Mouse (Mus musculus): ENCODE measurements around the gene Kif17. TPM values are rescaled to one million over a fixed set of nuclear protein-coding genes. Genes with fewer than 3 reads are reported as not detected.

Kif17 gene
- polyA plus RNA-seq, 1 experiment = 0.51 TPM

DNA sequence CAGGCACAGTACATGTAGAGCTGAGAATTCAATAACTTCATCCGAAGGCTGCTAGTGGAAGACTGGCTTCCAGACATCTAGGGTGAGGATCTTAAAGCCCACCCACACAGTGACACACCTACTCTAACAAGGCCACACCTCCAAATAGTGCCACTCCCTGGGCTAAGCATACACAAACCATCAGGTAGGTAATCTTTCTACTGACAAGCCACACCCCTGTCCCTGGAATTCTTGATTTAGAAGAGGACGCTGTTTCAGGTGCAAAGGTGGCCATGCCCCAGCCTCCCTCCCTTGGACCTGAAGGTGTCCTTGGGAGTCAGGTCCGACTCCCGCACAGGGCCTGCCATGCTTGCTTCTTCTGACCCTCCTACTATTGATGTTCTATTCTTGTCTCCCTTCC lies 82.9 kb downstream of the Kif17 start:
- Histone ChIP-seq H3K4me1 (ENCODE audit: control insufficient read depth, insufficient read depth, low read length) (no peaks in the 10 kb centered on the region), H3K27ac (ENCODE audit: insufficient read depth, low read length) (no peak overlapping the region), H3K4me3 (ENCODE audit: insufficient read depth, low read length) (no peak overlapping the region)
- TF ChIP-seq POLR2A (IDR thresholded peaks at IDR 0.05; ENCODE audit: low read depth, low read length) (no peak), CTCF (IDR thresholded peaks at IDR 0.05; ENCODE audit: borderline replicate concordance, insufficient read depth, low read length) (no peak)

DNA sequence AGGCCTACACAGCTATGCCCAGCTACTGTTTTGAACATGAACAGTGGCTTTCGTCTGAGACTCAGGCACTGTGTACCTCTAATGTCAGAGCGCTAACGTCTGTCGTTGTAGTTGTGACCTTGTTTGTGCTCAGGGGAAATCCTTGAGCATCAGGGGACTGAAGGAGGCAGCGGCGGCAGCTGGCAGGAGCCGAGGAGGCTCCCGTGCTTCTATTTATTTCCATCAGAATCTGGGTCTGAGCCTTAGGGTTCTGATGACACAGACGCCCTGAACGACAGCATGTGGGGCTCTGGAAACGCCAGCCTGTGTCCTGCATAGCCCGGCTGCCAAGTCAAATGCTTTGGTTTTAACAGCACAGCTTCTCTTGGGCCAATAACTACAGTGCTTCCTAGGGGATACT lies 84.8 kb downstream of the Kif17 start:
- TF ChIP-seq POLR2A (IDR thresholded peaks at IDR 0.05; ENCODE audit: low read depth, low read length) (no peak), CTCF (IDR thresholded peaks at IDR 0.05; ENCODE audit: borderline replicate concordance, insufficient read depth, low read length) (no peak)
- H3K4me1 ChIP-seq (ENCODE audit: control insufficient read depth, insufficient read depth, low read length) = no peaks in the 10 kb centered on the region
- H3K4me3 ChIP-seq (ENCODE audit: insufficient read depth, low read length) = no peak overlapping the region
- H3K27ac ChIP-seq (ENCODE audit: insufficient read depth, low read length) = no peak overlapping the region

DNA sequence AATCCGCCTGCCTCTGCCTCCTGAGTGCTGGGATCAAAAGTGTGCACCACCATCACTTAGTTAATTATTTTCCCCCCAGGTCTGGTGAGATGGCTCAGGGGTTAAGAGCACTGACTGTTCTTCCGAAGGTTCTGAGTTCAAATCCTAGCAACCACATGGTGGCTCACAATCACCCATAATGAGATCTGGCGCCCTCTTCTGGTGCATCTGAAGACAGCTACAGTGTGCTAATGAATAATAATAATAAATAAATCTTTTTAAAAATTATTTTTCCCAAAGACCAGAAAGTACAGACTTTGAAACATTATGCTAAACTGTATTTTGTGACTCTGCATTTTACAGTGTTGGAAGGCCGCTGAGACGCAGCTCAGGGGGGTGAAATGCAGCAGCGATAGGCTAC lies 85.4 kb downstream of the Kif17 start:
- no peaks in the 10 kb centered on the region for H3K4me1 ChIP-seq (ENCODE audit: control insufficient read depth, insufficient read depth, low read length)
- no peak overlapping the region for H3K27ac ChIP-seq (ENCODE audit: insufficient read depth, low read length)
- TF ChIP-seq POLR2A (IDR thresholded peaks at IDR 0.05; ENCODE audit: low read depth, low read length) = no peak
- TF ChIP-seq CTCF (IDR thresholded peaks at IDR 0.05; ENCODE audit: borderline replicate concordance, insufficient read depth, low read length) = no peak
- H3K4me3 ChIP-seq (ENCODE audit: insufficient read depth, low read length) = no peak overlapping the region

DNA sequence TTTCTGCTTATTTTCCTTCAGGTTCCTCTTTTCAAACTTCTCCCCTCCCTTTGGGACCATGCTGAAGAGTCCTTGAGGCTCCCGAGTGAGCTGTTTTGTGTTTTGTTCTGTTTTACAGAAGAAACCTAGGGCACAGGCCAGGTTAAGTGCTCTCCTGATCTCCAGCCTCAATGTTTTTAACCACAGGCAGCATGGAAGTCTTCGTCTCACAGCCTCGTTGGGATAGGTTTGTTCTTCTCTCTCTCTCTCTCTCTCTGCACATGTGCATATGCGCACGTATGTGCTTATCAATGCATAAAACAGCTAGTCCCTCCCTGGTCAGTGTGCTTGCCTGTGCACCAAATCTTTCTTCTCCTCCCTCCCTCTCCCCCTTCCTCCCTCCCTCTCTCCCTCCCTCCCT lies 86.6 kb downstream of the Kif17 start:
- no peaks in the 10 kb centered on the region for H3K4me1 ChIP-seq (ENCODE audit: control insufficient read depth, insufficient read depth, low read length)
- H3K27ac ChIP-seq (ENCODE audit: insufficient read depth, low read length) = no peak overlapping the region
- H3K4me3 ChIP-seq (ENCODE audit: insufficient read depth, low read length) = no peak overlapping the region
- no peak for TF ChIP-seq CTCF (IDR thresholded peaks at IDR 0.05; ENCODE audit: borderline replicate concordance, insufficient read depth, low read length)
- no peak for TF ChIP-seq POLR2A (IDR thresholded peaks at IDR 0.05; ENCODE audit: low read depth, low read length)

DNA sequence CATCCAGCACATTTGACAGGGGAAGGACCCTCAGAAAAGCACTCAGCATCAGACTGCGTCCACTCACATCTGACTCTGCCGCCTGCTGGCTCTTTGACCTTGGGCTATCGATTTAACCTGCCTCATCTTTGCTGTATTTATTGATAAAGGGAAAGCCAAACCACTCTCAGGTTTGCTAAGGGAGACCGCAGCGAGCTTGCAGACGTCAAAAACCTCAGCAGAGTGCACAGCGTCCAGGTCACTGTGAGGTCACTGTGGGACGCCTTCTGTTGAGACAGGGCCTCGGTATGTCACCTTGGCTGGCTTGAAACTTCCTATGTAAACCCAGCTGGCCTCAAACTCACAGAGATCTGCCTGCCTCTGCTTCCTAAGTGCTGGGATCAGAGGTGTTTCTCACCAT lies 87.1 kb downstream of the Kif17 start:
- Histone ChIP-seq H3K4me3 (ENCODE audit: insufficient read depth, low read length) (no peak overlapping the region), H3K27ac (ENCODE audit: insufficient read depth, low read length) (no peak overlapping the region), H3K4me1 (ENCODE audit: control insufficient read depth, insufficient read depth, low read length) (no peaks in the 10 kb centered on the region)
- TF ChIP-seq CTCF (IDR thresholded peaks at IDR 0.05; ENCODE audit: borderline replicate concordance, insufficient read depth, low read length) = no peak
- no peak for TF ChIP-seq POLR2A (IDR thresholded peaks at IDR 0.05; ENCODE audit: low read depth, low read length)

DNA sequence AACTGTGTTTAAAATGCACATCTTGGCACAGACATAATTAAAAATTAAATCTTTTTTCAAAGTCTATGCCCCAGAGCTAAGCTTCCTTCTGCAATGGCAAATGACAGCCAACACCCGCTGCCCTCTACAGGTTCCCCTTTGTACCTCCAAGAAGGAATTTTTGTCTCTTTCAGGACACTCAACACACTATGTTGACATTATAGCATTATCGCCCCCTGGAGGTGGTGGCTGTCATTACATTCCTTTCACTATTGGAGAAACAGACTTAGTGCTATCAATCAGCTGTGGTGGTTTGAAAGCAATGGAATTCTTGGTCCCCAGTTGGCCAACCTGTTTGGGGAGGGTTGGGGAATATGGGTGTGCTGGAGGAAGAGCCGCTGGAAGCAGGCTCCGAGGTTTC lies 89.7 kb downstream of the Kif17 start:
- H3K27ac ChIP-seq (ENCODE audit: insufficient read depth, low read length) = no peak overlapping the region
- no peak overlapping the region for H3K4me3 ChIP-seq (ENCODE audit: insufficient read depth, low read length)
- no peak for TF ChIP-seq CTCF (IDR thresholded peaks at IDR 0.05; ENCODE audit: borderline replicate concordance, insufficient read depth, low read length)
- H3K4me1 ChIP-seq (ENCODE audit: control insufficient read depth, insufficient read depth, low read length) = peaks cover 6% of the 10 kb centered on the region; the same call in 1 of the 2 replicates

DNA sequence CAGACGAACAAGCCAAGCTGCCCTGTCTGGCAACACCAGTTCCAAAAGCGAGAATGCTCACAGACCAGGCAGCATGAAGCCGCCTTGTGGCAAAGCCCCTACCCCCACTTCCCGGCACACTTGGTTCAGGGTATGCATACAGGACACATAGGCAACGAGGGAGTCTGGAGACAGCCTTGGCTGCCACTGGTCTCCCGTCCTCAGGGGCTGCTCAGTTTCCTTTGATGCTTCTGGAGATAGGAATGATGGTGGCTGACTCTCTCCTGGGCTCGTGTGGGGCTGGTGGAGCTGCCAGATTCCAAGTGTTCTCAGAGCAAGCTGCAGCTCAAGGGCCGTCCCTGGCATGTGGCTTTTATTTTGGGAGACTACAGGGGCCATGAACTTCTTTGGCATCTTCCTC lies 91.2 kb downstream of the Kif17 start:
- no peak for TF ChIP-seq POLR2A (IDR thresholded peaks at IDR 0.05; ENCODE audit: low read depth, low read length)
- no peak for TF ChIP-seq CTCF (IDR thresholded peaks at IDR 0.05; ENCODE audit: borderline replicate concordance, insufficient read depth, low read length)
- no peak overlapping the region for H3K27ac ChIP-seq (ENCODE audit: insufficient read depth, low read length)
- H3K4me1 ChIP-seq (ENCODE audit: control insufficient read depth, insufficient read depth, low read length) = peaks cover 6% of the 10 kb centered on the region; the same call in 1 of the 2 replicates
- H3K4me3 ChIP-seq (ENCODE audit: insufficient read depth, low read length) = no peak overlapping the region

DNA sequence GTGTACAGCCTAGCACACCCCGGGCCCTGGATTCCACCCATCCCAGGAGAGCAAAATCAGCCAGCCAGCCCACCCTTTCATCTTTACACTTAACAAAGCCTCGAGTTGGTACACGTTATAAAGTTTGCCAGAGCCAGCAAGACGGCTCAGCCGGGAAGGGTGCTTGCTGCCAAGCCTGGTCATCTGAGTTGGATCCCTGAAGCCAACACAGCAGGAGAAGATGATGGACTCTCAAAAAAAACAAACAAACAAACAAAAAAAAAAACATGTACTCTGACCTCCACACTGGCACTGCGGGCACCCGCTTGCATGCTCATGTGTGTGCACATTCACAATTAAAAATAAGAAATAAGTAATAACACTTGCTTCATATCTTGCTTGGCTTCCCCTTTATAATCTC lies 91.8 kb downstream of the Kif17 start:
- peaks cover 6% of the 10 kb centered on the region; the same call in 1 of the 2 replicates for H3K4me1 ChIP-seq (ENCODE audit: control insufficient read depth, insufficient read depth, low read length)
- no peak for TF ChIP-seq POLR2A (IDR thresholded peaks at IDR 0.05; ENCODE audit: low read depth, low read length)
- TF ChIP-seq CTCF (IDR thresholded peaks at IDR 0.05; ENCODE audit: borderline replicate concordance, insufficient read depth, low read length) = no peak
- no peak overlapping the region for H3K4me3 ChIP-seq (ENCODE audit: insufficient read depth, low read length)
- no peak overlapping the region for H3K27ac ChIP-seq (ENCODE audit: insufficient read depth, low read length)

DNA sequence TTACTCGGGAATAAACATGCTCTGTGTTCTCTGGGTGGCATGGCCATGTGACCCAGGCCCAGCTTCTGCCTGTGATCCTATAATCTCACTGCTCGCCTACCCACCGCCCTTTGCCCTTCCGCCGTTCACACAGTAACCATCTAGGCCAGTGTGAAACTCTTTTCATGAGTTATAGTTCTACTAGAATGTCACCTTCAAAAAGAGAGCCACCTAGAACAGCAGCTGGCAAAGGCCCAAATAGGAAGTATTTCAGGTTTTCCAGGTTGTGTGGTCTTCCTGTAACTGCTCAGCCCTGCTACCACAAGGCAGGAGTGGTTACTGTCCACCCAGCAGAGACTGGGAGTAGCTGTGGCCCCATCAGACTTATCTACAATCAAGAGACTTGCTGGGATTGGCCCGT lies 92.5 kb downstream of the Kif17 start:
- TF ChIP-seq POLR2A (IDR thresholded peaks at IDR 0.05; ENCODE audit: low read depth, low read length) (no peak), CTCF (IDR thresholded peaks at IDR 0.05; ENCODE audit: borderline replicate concordance, insufficient read depth, low read length) (no peak)
- no peak overlapping the region for H3K4me3 ChIP-seq (ENCODE audit: insufficient read depth, low read length)
- H3K27ac ChIP-seq (ENCODE audit: insufficient read depth, low read length) = no peak overlapping the region
- H3K4me1 ChIP-seq (ENCODE audit: control insufficient read depth, insufficient read depth, low read length) = peaks cover 6% of the 10 kb centered on the region; the same call in 1 of the 2 replicates

DNA sequence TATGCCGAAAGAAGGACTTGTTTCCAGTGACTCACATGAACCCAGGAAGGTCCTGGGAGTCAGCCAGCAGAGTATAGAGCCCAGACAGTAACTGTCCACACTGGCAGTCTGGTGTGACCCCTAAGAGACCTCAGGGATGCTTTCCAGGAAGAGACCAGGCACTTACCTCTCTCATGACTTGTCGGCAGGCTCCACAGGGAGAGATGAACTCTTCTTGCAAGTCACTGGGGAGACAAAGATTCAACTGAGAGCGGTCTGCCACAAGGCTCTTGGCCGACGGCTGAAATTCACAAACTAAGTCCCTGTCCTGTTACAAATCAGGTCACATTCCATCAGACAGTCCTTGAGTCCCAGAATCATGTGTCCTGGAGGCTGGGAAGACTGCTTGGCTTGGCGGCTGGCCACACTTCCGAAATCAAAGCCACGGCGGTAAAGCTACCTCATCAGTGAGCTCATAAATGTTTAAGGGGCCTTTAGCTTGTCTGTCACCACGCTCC lies 93.2 kb downstream of the Kif17 start:
- TF ChIP-seq CTCF (IDR thresholded peaks at IDR 0.05; ENCODE audit: borderline replicate concordance, insufficient read depth, low read length) (no peak), POLR2A (IDR thresholded peaks at IDR 0.05; ENCODE audit: low read depth, low read length) (no peak)
- H3K27ac ChIP-seq (ENCODE audit: insufficient read depth, low read length) = no peak overlapping the region
- no peak overlapping the region for H3K4me3 ChIP-seq (ENCODE audit: insufficient read depth, low read length)
- H3K4me1 ChIP-seq (ENCODE audit: control insufficient read depth, insufficient read depth, low read length) = peaks cover 6% of the 10 kb centered on the region; the same call in 1 of the 2 replicates

Measured in embryonic fibroblast, embryonic 13.5 days (primary cell).